Mouse (Mus musculus) forebrain, embryonic 10.5 days (tissue): ENCODE results near the gene Rxra. TPM values are rescaled to one million over a fixed set of nuclear protein-coding genes. Genes with fewer than 3 reads are reported as not detected.

ENCODE experiments used
- DNase-seq: peaks from one replicate; pipeline ENCODE4 v3.0.0-alpha.2; 2017; ENCODE audit warnings: low spot score; ENCODE audit errors: extremely low spot score
- H3K27ac ChIP-seq: fragments of 300-500 bp; sonication (generic); 2 replicates; pipeline ENCODE4 v1.5.1; 2016; ENCODE audit warnings: mild to moderate bottlenecking
- H3K27me3 ChIP-seq: fragments of 300-500 bp; sonication (generic); 2 replicates; pipeline ENCODE4 v1.6.1; 2016; ENCODE audit warnings: mild to moderate bottlenecking; ENCODE audit not compliant: poor library complexity, severe bottlenecking
- H3K36me3 ChIP-seq: fragments of 300-500 bp; sonication (generic); replicated peaks from 2 replicates; pipeline ENCODE4 v1.6.1; 2016; ENCODE audit warnings: mild to moderate bottlenecking, moderate library complexity
- H3K4me1 ChIP-seq: fragments of 300-500 bp; sonication (generic); 2 replicates; pipeline ENCODE4 v1.6.1; 2016
- H3K4me3 ChIP-seq: fragments of 300-500 bp; sonication (generic); 2 replicates; pipeline ENCODE4 v1.5.1; 2016; ENCODE audit warnings: mild to moderate bottlenecking, moderate library complexity
- H3K9me3 ChIP-seq: fragments of 300-500 bp; sonication (generic); 2 replicates; pipeline ENCODE4 v1.6.1; 2016; ENCODE audit warnings: mild to moderate bottlenecking, moderate library complexity
- WGBS: fragments of 180-500 bp; shearing (Covaris S2); methylation state at CpG from one replicate; pipeline ENCODE4 v1.1.7; 2016; 5-methylcytosine and 5-hydroxymethylcytosine counted together
- polyA plus RNA-seq: library from polyadenylated mRNA; unstranded; fragments of >200 nt; fragmentation: Nextera tagmentation; extraction: Ambion mirVana; gene quantifications from 2 replicates; pipeline ENCODE4 v1.2.1, GENCODE M21; 2016

Rxra gene
- polyA plus RNA-seq, 1 experiment from 2014 or later, result 7.8 TPM

GRCm38 (mm10) chr2:27764256-27764936, 88.2 kb downstream of the Rxra start:
- H3K36me3 ChIP-seq, result peaks cover 25% of the 10 kb centered on the region
- 21% methylated on average over 6 of the region's 6 CpGs for WGBS
- peak overlapping the region; percentile 22; the same call in 1 of the 2 replicates for H3K27ac ChIP-seq
- peak; percentile 48 for DNase-seq
- 0 out of 2 replicates have a peak, but pooled peaks cover 8% of the 10 kb centered on the region for H3K27me3 ChIP-seq
- no peaks in the 10 kb centered on the region for H3K9me3 ChIP-seq
- H3K4me3 ChIP-seq, result no peak overlapping the region
- peaks cover 28% of the 10 kb centered on the region for H3K4me1 ChIP-seq

DNA sequence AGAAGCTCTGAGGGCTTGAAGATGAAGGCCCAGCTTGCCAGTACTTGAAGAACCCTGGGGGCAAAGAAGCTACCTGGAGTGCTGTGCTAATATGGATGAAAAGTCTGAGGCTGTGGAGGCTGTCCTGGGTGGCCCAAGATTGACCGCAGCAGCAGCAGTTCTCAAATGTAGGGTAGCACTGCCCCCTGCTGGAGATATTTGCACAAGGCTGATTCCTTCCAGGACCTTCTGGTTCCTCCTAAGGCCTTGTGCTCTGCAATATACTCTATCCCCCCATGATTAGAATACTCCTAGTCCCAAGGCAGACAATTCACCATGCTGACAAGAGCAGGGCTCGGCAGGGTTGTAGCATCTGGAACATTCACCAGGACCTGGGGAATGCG, 88.7 kb downstream of the Rxra start:
- Histone ChIP-seq H3K4me1 (peaks cover 33% of the 10 kb centered on the region), H3K27me3 (0 out of 2 replicates have a peak, but pooled peaks cover 8% of the 10 kb centered on the region), H3K36me3 (peaks cover 20% of the 10 kb centered on the region), H3K27ac (peak overlapping the region; percentile 22; the same call in 1 of the 2 replicates), H3K4me3 (no peak overlapping the region), H3K9me3 (no peaks in the 10 kb centered on the region)
- 23% methylated on average over 3 of the region's 3 CpGs for WGBS
- DNase-seq, result peak; percentile 82

DNA sequence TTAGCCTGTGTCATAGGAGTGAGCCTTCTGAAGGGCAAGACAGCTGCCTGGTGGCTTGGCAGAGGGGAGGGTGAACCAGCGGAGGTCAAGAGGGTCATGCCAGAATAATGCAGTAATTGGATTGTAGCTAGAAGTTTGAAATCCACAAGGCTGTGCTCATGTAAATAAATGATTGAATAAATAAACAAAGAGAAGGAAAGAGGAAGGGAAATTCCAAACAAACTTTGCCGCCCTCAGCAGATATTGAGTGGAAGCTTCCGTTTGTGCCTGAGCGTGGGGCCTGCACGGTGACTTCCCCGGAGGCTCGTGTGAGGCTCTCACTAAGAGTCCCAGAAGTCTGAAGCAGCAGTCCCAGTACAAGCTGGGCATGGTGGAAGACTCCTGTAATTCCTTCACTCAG, 91.5 kb downstream of the Rxra start:
- WGBS, result 72% methylated on average over 7 of the region's 7 CpGs
- H3K4me3 ChIP-seq, result no peak overlapping the region
- no peak for DNase-seq
- H3K36me3 ChIP-seq, result no peaks in the 10 kb centered on the region
- no peak overlapping the region for H3K27ac ChIP-seq
- 0 out of 2 replicates have a peak, but pooled peaks cover 8% of the 10 kb centered on the region for H3K27me3 ChIP-seq
- peaks cover 43% of the 10 kb centered on the region for H3K4me1 ChIP-seq
- no peaks in the 10 kb centered on the region for H3K9me3 ChIP-seq

GRCm38 (mm10) chr2:27769701-27770100, 93.5 kb downstream of the Rxra start:
- Histone ChIP-seq H3K27me3 (0 out of 2 replicates have a peak, but pooled peaks cover 8% of the 10 kb centered on the region), H3K36me3 (no peaks in the 10 kb centered on the region), H3K9me3 (no peaks in the 10 kb centered on the region), H3K4me1 (peaks cover 48% of the 10 kb centered on the region), H3K4me3 (no peak overlapping the region), H3K27ac (no peak overlapping the region)
- no peak for DNase-seq
- WGBS, result 44% methylated on average over 5 of the region's 5 CpGs

GRCm38 (mm10) chr2:27770205-27770604, 94.0 kb downstream of the Rxra start:
- Histone ChIP-seq H3K4me3 (no peak overlapping the region), H3K36me3 (no peaks in the 10 kb centered on the region), H3K9me3 (no peaks in the 10 kb centered on the region), H3K27me3 (0 out of 2 replicates have a peak, but pooled peaks cover 8% of the 10 kb centered on the region), H3K4me1 (peaks cover 43% of the 10 kb centered on the region), H3K27ac (no peak overlapping the region)
- 8% methylated on average over 4 of the region's 4 CpGs for WGBS
- DNase-seq, result peak; percentile 76

GRCm38 (mm10) chr2:27771936-27772335, 95.7 kb downstream of the Rxra start:
- DNase-seq, result peak; percentile 81
- H3K9me3 ChIP-seq, result no peaks in the 10 kb centered on the region
- peaks cover 43% of the 10 kb centered on the region for H3K4me1 ChIP-seq
- H3K36me3 ChIP-seq, result no peaks in the 10 kb centered on the region
- no peak overlapping the region for H3K27ac ChIP-seq
- H3K4me3 ChIP-seq, result no peak overlapping the region
- no peaks in the 10 kb centered on the region for H3K27me3 ChIP-seq
- WGBS, result 38% methylated on average over 7 of the region's 7 CpGs

GRCm38 (mm10) chr2:27772841-27773388, 96.7 kb downstream of the Rxra start:
- no peak for DNase-seq
- Histone ChIP-seq H3K9me3 (no peaks in the 10 kb centered on the region), H3K4me3 (no peak overlapping the region), H3K27ac (0 out of 2 replicates have a peak overlapping the region, but pooled peaks have one; percentile 44), H3K4me1 (peaks cover 39% of the 10 kb centered on the region), H3K27me3 (no peaks in the 10 kb centered on the region), H3K36me3 (no peaks in the 10 kb centered on the region)
- WGBS, result 75% methylated on average over 7 of the region's 7 CpGs

- no peaks in the 10 kb centered on the region for H3K36me3 ChIP-seq
- H3K4me3 ChIP-seq, result no peak overlapping the region
- no peaks in the 10 kb centered on the region for H3K27me3 ChIP-seq
- peak overlapping the region; percentile 60 for H3K27ac ChIP-seq
- peaks cover 38% of the 10 kb centered on the region for H3K4me1 ChIP-seq
- no peak for DNase-seq
- WGBS, result 82% methylated on average over 24 of the region's 24 CpGs
- H3K9me3 ChIP-seq, result no peaks in the 10 kb centered on the region
Observed at GRCm38 (mm10) chr2:27773980-27774730, 97.9 kb downstream of the Rxra start.

DNA sequence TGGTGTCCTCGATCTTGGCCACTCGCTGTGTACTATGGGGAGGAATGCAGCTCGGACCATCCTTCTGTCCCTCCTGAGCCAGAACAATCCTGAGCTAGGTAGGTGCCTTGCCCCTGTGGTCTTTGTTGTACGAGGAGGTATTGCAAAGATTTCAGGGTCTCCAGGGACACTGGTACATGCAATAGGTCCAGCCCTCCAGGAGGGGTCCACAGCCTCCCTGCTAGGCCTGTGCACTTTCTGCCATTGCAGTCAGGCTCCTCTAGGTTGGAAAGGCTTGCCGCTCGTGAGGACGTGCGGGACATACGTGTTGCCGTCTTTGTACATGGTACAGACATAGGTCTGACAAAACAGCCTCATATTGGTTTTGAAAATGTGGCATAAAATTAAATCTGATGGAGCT, 98.8 kb downstream of the Rxra start:
- WGBS, result 91% methylated on average over 10 of the region's 10 CpGs
- Histone ChIP-seq H3K4me1 (peaks cover 30% of the 10 kb centered on the region), H3K9me3 (no peaks in the 10 kb centered on the region), H3K4me3 (no peak overlapping the region), H3K36me3 (no peaks in the 10 kb centered on the region), H3K27ac (peak overlapping the region; percentile 21), H3K27me3 (no peaks in the 10 kb centered on the region)
- DNase-seq, result no peak

DNA sequence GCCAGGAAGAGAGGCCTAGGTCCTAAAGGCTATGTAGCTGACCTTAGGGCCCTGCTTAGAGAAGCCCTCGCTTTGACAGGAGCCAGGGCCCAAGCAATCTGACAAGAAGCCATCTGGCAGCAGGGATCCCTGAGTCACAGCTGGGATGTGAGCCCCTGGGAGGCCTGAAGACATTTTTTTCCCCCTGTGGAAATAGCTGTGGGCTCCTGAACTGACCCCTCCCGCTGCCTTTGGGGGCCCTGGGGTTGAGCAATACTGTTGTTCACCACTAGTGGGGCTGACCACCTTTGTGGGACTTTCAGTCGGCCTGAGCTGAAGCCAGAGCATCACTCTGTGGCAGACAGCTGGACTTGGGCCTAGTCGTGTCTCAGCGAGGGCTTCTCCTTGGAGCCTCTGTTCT, 99.4 kb downstream of the Rxra start:
- Histone ChIP-seq H3K27me3 (no peaks in the 10 kb centered on the region), H3K4me1 (peaks cover 25% of the 10 kb centered on the region), H3K36me3 (no peaks in the 10 kb centered on the region), H3K9me3 (no peaks in the 10 kb centered on the region), H3K27ac (peak overlapping the region; percentile 21; the same call in 1 of the 2 replicates), H3K4me3 (no peak overlapping the region)
- 58% methylated on average over 5 of the region's 5 CpGs for WGBS
- no peak for DNase-seq

DNA sequence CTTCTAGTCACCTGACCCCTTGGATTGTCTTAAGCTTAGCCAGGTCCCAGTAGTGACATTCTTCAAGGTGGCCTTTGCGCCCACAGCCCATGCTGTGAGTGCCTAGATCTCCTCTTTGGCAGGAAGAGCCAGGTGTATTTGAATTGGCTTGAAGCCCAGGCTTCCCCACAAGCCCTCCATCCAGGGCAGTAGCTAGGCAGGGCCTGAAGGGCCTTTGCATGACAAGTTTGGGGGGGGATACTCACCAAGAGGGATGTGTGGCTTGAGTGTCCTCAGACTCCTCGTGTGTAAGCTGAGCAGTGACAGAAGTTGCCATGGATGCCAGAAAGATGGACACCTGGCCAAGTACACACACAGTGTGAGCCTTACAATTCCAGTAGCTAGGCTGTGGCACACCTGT, 101.5 kb downstream of the Rxra start:
- WGBS, result 83% methylated on average over 2 of the region's 2 CpGs
- Histone ChIP-seq H3K4me1 (peaks cover 19% of the 10 kb centered on the region), H3K36me3 (no peaks in the 10 kb centered on the region), H3K27ac (no peak overlapping the region), H3K4me3 (no peak overlapping the region), H3K27me3 (no peaks in the 10 kb centered on the region), H3K9me3 (no peaks in the 10 kb centered on the region)
- DNase-seq, result no peak

DNA sequence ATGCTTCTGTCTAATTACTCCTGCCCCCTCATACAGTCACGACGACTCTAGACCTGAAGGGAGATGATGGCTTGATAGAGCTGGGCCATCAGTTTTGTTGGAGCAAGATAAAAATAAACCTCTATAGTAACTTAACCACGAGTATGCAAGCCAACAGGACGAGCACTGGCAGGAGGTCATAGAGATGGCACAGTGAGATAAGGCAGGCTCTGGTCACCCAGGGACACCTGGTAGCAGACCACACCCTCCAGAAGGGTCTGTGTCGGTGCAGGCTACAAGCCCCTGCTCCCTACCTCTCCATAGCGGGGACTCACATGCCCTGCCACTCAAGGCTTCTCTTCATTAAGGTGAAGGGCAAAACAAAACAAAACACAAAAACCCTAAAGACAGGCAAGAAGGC, 102.0 kb downstream of the Rxra start:
- Histone ChIP-seq H3K36me3 (no peaks in the 10 kb centered on the region), H3K27ac (no peak overlapping the region)
- 83% methylated on average over 6 of the region's 6 CpGs for WGBS

More for the DNA sequence above, 102.0 kb downstream of the Rxra start:
- Histone ChIP-seq H3K4me3 (no peak overlapping the region), H3K9me3 (no peaks in the 10 kb centered on the region), H3K27me3 (no peaks in the 10 kb centered on the region), H3K4me1 (peaks cover 14% of the 10 kb centered on the region)
- no peak for DNase-seq
